ENCODE assay signal across 28 mouse cellular contexts in genomic region chr15:21069264-21069663, GRCm38 (mm10).
"Had no signal": no experiment of that assay in that cellular context is flagged by ENCODE, and none has a peak within 500 bp of the region (broad histone marks: within the 10 kb centered on the region; RNA-seq: fewer than 3 reads in every experiment).

No protein-coding gene starts in this region.

- H3K9ac ChIP-seq: limb, embryonic 12.5 days; limb, embryonic 13.5 days; limb, embryonic 15.5 days; liver, embryonic 12.5 days; liver, embryonic 13.5 days; liver, embryonic 14.5 days; liver, embryonic 15.5 days; liver, postnatal 0 days; lung, embryonic 14.5 days; lung, embryonic 15.5 days; midbrain, embryonic 12.5 days; midbrain, embryonic 13.5 days; midbrain, embryonic 15.5 days had no signal

- H3K4me3 ChIP-seq: left cerebral cortex, adult 2 months; limb, embryonic 10.5 days; limb, embryonic 12.5 days; limb, embryonic 13.5 days; limb, embryonic 15.5 days; liver, embryonic 12.5 days; liver, embryonic 13.5 days; liver, embryonic 15.5 days; lung, embryonic 15.5 days; megakaryocyte, embryonic 14.5 days; midbrain, embryonic 10.5 days; midbrain, embryonic 12.5 days; midbrain, embryonic 13.5 days; midbrain, embryonic 15.5 days; myocyte had no signal

- H3K9me3 ChIP-seq: limb, embryonic 10.5 days; limb, embryonic 12.5 days; limb, embryonic 13.5 days; limb, embryonic 15.5 days; liver, embryonic 12.5 days; liver, embryonic 13.5 days; liver, embryonic 15.5 days; lung, embryonic 15.5 days; megakaryocyte, embryonic 14.5 days; midbrain, embryonic 10.5 days; midbrain, embryonic 12.5 days; midbrain, embryonic 13.5 days; midbrain, embryonic 15.5 days had no signal

- DNase-seq: left cerebral cortex, postnatal 4 days; liver; liver, embryonic 13.5 days; liver, postnatal 0 days; lung, adult 18-20 months; lung, adult 2 months; lung, embryonic 14.5 days; lung, postnatal 10 days; lung, postnatal 14 days; lung, postnatal 36 days; lung, postnatal 4 days; midbrain, embryonic 14.5 days had no signal

- H3K27me3 ChIP-seq: limb, embryonic 12.5 days; limb, embryonic 13.5 days; limb, embryonic 15.5 days; liver, embryonic 12.5 days; liver, embryonic 13.5 days; liver, embryonic 15.5 days; lung, embryonic 15.5 days; megakaryocyte, embryonic 14.5 days; midbrain, embryonic 12.5 days; midbrain, embryonic 13.5 days; midbrain, embryonic 15.5 days had no signal

- H3K4me1 ChIP-seq: limb, embryonic 10.5 days; limb, embryonic 12.5 days; limb, embryonic 13.5 days; limb, embryonic 15.5 days; liver, embryonic 12.5 days; liver, embryonic 13.5 days; liver, embryonic 15.5 days; lung, embryonic 15.5 days; megakaryocyte, embryonic 14.5 days; midbrain, embryonic 10.5 days; midbrain, embryonic 12.5 days; midbrain, embryonic 13.5 days; midbrain, embryonic 15.5 days had no signal

- H3K36me3 ChIP-seq: limb, embryonic 10.5 days; limb, embryonic 12.5 days; limb, embryonic 13.5 days; limb, embryonic 15.5 days; liver, embryonic 12.5 days; liver, embryonic 13.5 days; liver, embryonic 15.5 days; lung, embryonic 15.5 days; midbrain, embryonic 10.5 days; midbrain, embryonic 12.5 days; midbrain, embryonic 13.5 days; midbrain, embryonic 15.5 days had no signal

- H3K27ac ChIP-seq: left cerebral cortex, adult 2 months; limb, embryonic 10.5 days; limb, embryonic 12.5 days; limb, embryonic 13.5 days; limb, embryonic 15.5 days; liver, embryonic 12.5 days; liver, embryonic 13.5 days; liver, embryonic 14.5 days; liver, embryonic 15.5 days; lung, embryonic 15.5 days; macrophage; midbrain, embryonic 10.5 days; midbrain, embryonic 12.5 days; midbrain, embryonic 13.5 days; midbrain, embryonic 15.5 days had no signal
